Mouse (Mus musculus) lung, embryonic 16.5 days (tissue): ENCODE measurements around the gene Zdhhc19. TPM values are rescaled to one million over a fixed set of nuclear protein-coding genes. Genes with fewer than 3 reads are reported as not detected.

Experiments used
- ATAC-seq: fragments of 200-750 bp; cut with Nextera tagmentation; 2 replicates; pipeline ENCODE4 v1.8.0; 2017; ENCODE audit warnings: low read depth, mild to moderate bottlenecking, moderate library complexity
- H3K27ac ChIP-seq: fragments of 300-500 bp; sonication (generic); 2 replicates; pipeline ENCODE4 v1.5.1; 2014; ENCODE audit warnings: mild to moderate bottlenecking, control low read depth, low read length
- H3K27me3 ChIP-seq: fragments of 300-500 bp; sonication (generic); 2 replicates; pipeline ENCODE4 v1.6.1; 2014; ENCODE audit warnings: low read depth, low read length, mixed read lengths; ENCODE audit not compliant: control insufficient read depth, insufficient read depth
- H3K36me3 ChIP-seq: fragments of 300-500 bp; sonication (generic); 2 replicates; pipeline ENCODE4 v1.6.1; 2014; ENCODE audit warnings: low read length; ENCODE audit not compliant: control insufficient read depth, insufficient read depth
- H3K4me1 ChIP-seq: fragments of 300-500 bp; sonication (generic); replicated peaks from 2 replicates; pipeline ENCODE4 v1.6.1; 2014; ENCODE audit warnings: low read length, mixed read lengths; ENCODE audit not compliant: control insufficient read depth, insufficient read depth
- H3K4me2 ChIP-seq: fragments of 300-500 bp; sonication (generic); 2 replicates; pipeline ENCODE4 v1.6.1; 2014; ENCODE audit warnings: low read depth, low read length, control low read depth
- H3K4me3 ChIP-seq: fragments of 300-500 bp; sonication (generic); 2 replicates; pipeline ENCODE4 v1.5.1; 2014; ENCODE audit warnings: mild to moderate bottlenecking, low read length, control low read depth
- H3K9ac ChIP-seq: fragments of 300-500 bp; sonication (generic); 2 replicates; pipeline ENCODE4 v1.6.1; 2014; ENCODE audit warnings: low read length, control low read depth
- H3K9me3 ChIP-seq: fragments of 300-500 bp; sonication (generic); 2 replicates; pipeline ENCODE4 v1.6.1; 2016; ENCODE audit warnings: low read length; ENCODE audit not compliant: control insufficient read depth
- WGBS: fragments of 180-500 bp; shearing (Covaris S2); extraction: QIAGEN DNeasy Blood & Tissue Kit; methylation state at CpG from one replicate; pipeline ENCODE4 v1.1.7; 2014; 5-methylcytosine and 5-hydroxymethylcytosine counted together
- polyA plus RNA-seq: library from polyadenylated mRNA; unstranded; fragments of >200 nt; fragmentation: Nextera tagmentation; extraction: Ambion mirVana; gene quantifications from 2 replicates; pipeline ENCODE4 v1.2.1, GENCODE M21; 2015

Zdhhc19 gene
- not detected in 2 replicates for polyA plus RNA-seq

- Histone ChIP-seq H3K4me3 (no peak within 1 kb of the TSS), H3K9me3 (no peaks in the 10 kb centered on the region), H3K4me1 (no peaks in the 10 kb centered on the region; the same call in 1 of the 2 replicates), H3K36me3 (no peaks in the 10 kb centered on the region), H3K4me2 (no peak within 1 kb of the TSS), H3K27me3 (no peaks in the 10 kb centered on the region), H3K9ac (no peak within 1 kb of the TSS), H3K27ac (no peak within 1 kb of the TSS)
- ATAC-seq = no peak
- WGBS = 50% methylated on average over 3 of the region's 3 CpGs
These were observed at the start of gene Zdhhc19 for GRCm38 (mm10) chr16:32495965-32496364. TSS of gene Zdhhc19 (plus strand) at chr16:32496265.

- no peak overlapping the region for H3K27ac ChIP-seq
- no peak overlapping the region for H3K9ac ChIP-seq
- no peaks in the 10 kb centered on the region for H3K36me3 ChIP-seq
- no peaks in the 10 kb centered on the region for H3K27me3 ChIP-seq
- no peaks in the 10 kb centered on the region for H3K4me1 ChIP-seq
- no peak for ATAC-seq
- H3K9me3 ChIP-seq = no peaks in the 10 kb centered on the region
- H3K4me2 ChIP-seq = no peak overlapping the region
- WGBS = 49% methylated on average over 2 of the region's 2 CpGs
- H3K4me3 ChIP-seq = no peak overlapping the region
These were observed 49.4 kb upstream of the Zdhhc19 start for GRCm38 (mm10) chr16:32446563-32447138.

- 0 out of 2 replicates have a peak, but pooled peaks have one; percentile 62 for ATAC-seq
- Histone ChIP-seq H3K4me3 (no peak overlapping the region), H3K27me3 (no peaks in the 10 kb centered on the region), H3K9me3 (no peaks in the 10 kb centered on the region), H3K4me1 (no peaks in the 10 kb centered on the region), H3K4me2 (no peak overlapping the region), H3K36me3 (peaks cover 3% of the 10 kb centered on the region; the same call in 1 of the 2 replicates), H3K27ac (no peak overlapping the region; the same call in 1 of the 2 replicates), H3K9ac (no peak overlapping the region)
- WGBS = 55% methylated on average over 3 of the region's 3 CpGs
These were observed 46.4 kb upstream of the Zdhhc19 start for GRCm38 (mm10) chr16:32449665-32450064.

- Histone ChIP-seq H3K4me3 (no peak overlapping the region), H3K9me3 (no peaks in the 10 kb centered on the region), H3K27me3 (no peaks in the 10 kb centered on the region), H3K27ac (no peak overlapping the region), H3K4me1 (no peaks in the 10 kb centered on the region), H3K36me3 (peaks cover 4% of the 10 kb centered on the region), H3K4me2 (no peak overlapping the region), H3K9ac (no peak overlapping the region)
- WGBS = 94% methylated on average over 2 of the region's 2 CpGs
- ATAC-seq = no peak
These were observed 45.9 kb upstream of the Zdhhc19 start for GRCm38 (mm10) chr16:32450133-32450532.

GRCm38 (mm10) chr16:32453102-32453501 lies 43.0 kb upstream of the Zdhhc19 start:
- Histone ChIP-seq H3K9me3 (no peaks in the 10 kb centered on the region), H3K27ac (no peak overlapping the region), H3K4me3 (no peak overlapping the region), H3K4me1 (no peaks in the 10 kb centered on the region; the same call in 1 of the 2 replicates), H3K9ac (no peak overlapping the region), H3K36me3 (peaks cover 9% of the 10 kb centered on the region), H3K27me3 (no peaks in the 10 kb centered on the region), H3K4me2 (no peak overlapping the region)
- WGBS = 90% methylated on average over 8 of the region's 8 CpGs
- ATAC-seq = no peak

GRCm38 (mm10) chr16:32454646-32455045 lies 41.4 kb upstream of the Zdhhc19 start:
- 90% methylated on average over 5 of the region's 5 CpGs for WGBS
- H3K4me2 ChIP-seq = no peak overlapping the region

GRCm38 (mm10) chr16:32456086-32456485 lies 40.0 kb upstream of the Zdhhc19 start:
- ATAC-seq = no peak
- H3K4me3 ChIP-seq = no peak overlapping the region
- H3K4me1 ChIP-seq = no peaks in the 10 kb centered on the region; the same call in 1 of the 2 replicates
- no peak overlapping the region for H3K4me2 ChIP-seq
- H3K27me3 ChIP-seq = no peaks in the 10 kb centered on the region
- no peak overlapping the region for H3K9ac ChIP-seq
- H3K27ac ChIP-seq = no peak overlapping the region
- H3K36me3 ChIP-seq = peaks cover 9% of the 10 kb centered on the region
- no peaks in the 10 kb centered on the region for H3K9me3 ChIP-seq

More at GRCm38 (mm10) chr16:32454646-32455045, 41.4 kb upstream of the Zdhhc19 start:
- H3K4me3 ChIP-seq = no peak overlapping the region
- no peak for ATAC-seq
- no peaks in the 10 kb centered on the region for H3K27me3 ChIP-seq
- no peaks in the 10 kb centered on the region for H3K9me3 ChIP-seq
- H3K36me3 ChIP-seq = peaks cover 9% of the 10 kb centered on the region
- H3K9ac ChIP-seq = no peak overlapping the region
- H3K4me1 ChIP-seq = no peaks in the 10 kb centered on the region; the same call in 1 of the 2 replicates
- no peak overlapping the region for H3K27ac ChIP-seq

GRCm38 (mm10) chr16:32456761-32457160 lies 39.3 kb upstream of the Zdhhc19 start:
- H3K27ac ChIP-seq = no peak overlapping the region
- no peak overlapping the region for H3K4me3 ChIP-seq
- no peaks in the 10 kb centered on the region for H3K9me3 ChIP-seq
- H3K36me3 ChIP-seq = peaks cover 9% of the 10 kb centered on the region
- no peak overlapping the region for H3K4me2 ChIP-seq
- no peak overlapping the region for H3K9ac ChIP-seq
- ATAC-seq = no peak
- no peaks in the 10 kb centered on the region; the same call in 1 of the 2 replicates for H3K4me1 ChIP-seq
- H3K27me3 ChIP-seq = no peaks in the 10 kb centered on the region
- WGBS = 95% methylated on average over 1 of the region's 1 CpGs

- H3K27ac ChIP-seq = no peak overlapping the region
- H3K4me3 ChIP-seq = no peak overlapping the region
- H3K4me2 ChIP-seq = no peak overlapping the region
- ATAC-seq = peak; percentile 54; the same call in 1 of the 2 replicates
- no peaks in the 10 kb centered on the region for H3K9me3 ChIP-seq
- no peaks in the 10 kb centered on the region; the same call in 1 of the 2 replicates for H3K4me1 ChIP-seq
- H3K9ac ChIP-seq = no peak overlapping the region
- no peaks in the 10 kb centered on the region for H3K27me3 ChIP-seq
- WGBS = 58% methylated on average over 10 of the region's 10 CpGs
- H3K36me3 ChIP-seq = peaks cover 8% of the 10 kb centered on the region
These were observed 38.3 kb upstream of the Zdhhc19 start for GRCm38 (mm10) chr16:32457589-32458386.
